Mouse (Mus musculus): Measurements from ENCODE around the gene Snx22.

- TF ChIP-seq CTCF (IDR thresholded peaks at IDR 0.05; ENCODE audit: borderline replicate concordance, control insufficient read depth, extremely low read depth, insufficient read depth, low read length, poor library complexity) (no peak), POLR2A (IDR thresholded peaks at IDR 0.05; ENCODE audit: control insufficient read depth, extremely low read depth, insufficient read depth, low read length, poor library complexity) (no peak)
Observed at GRCm38 (mm10) chr9:66072754-66073153, 3.2 kb upstream of the Snx22 start.

Measured in thymus, adult 2 months (tissue).